Mouse (Mus musculus) left cerebral cortex, postnatal 36 days (tissue): ENCODE data around the gene Alas2. TPM values are rescaled to one million over a fixed set of nuclear protein-coding genes. Genes with fewer than 3 reads are reported as not detected.

Experiments used
- DNase-seq, 2 experiments: peaks; one replicate each; pipeline ENCODE4 v3.0.0; 2021 to 2022; ENCODE audit warnings: low spot score in 2 of 2, mixed read lengths in 1 of 2
- intact Hi-C: fragments of 180-260 bp; cut with DNase I; formaldehyde crosslinking; loops from one replicate; pipeline ENCODE4 v1.15.1; 2025
- total RNA-seq, 2 experiments: library from RNA; stranded (reverse); gene quantifications; 2 replicates each; pipeline ENCODE4 v1.2.3; 2021

Gene Alas2
- total RNA-seq = 1 to 10 TPM; 5.2 to 6.5 TPM

DNA sequence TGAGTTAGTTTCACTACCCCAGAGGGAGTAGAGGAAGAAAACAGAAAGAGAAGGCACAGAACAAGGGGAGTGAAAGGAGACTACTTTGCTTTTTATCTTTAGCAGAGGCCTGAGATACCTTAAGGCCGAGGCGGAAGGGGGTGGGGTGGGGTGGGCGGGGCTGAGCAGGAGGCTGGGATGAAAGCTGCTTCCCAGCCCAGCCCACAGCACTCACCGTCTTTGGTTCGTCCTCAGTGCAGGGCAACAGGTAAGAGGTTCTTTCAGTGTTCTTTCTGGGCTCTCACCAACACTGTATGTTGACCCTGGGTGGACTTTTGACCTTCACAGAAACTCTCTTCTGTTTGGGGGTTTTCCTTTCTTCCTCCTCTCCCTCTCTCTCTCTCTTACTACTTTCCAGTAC is at the start of gene Alas2:
TSS of gene Alas2 (plus strand) at position 137 of the 400 bp plus-strand sequence.
- DNase-seq = no peak
- intact Hi-C loops = no loop called here

DNA sequence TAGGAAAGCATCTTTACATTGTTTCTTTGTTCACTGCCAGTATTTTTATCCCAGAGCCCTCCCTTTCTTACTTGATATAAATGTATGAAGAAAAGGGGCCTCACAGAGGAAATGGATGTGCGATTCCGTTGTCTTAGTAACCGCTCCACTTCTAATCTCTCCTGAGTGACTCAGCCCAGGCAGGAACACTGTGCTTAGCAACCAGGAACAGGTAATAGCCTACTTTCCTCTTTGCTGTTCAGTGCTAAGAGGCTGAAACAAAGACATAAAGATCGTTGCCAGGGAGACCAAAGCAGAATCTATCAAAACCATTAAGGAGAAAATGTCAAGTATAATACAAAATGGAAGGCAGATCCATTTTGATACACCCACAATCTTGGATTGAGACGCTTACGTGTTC is 38.5 kb upstream of the Alas2 start:
- DNase-seq = no peak

DNA sequence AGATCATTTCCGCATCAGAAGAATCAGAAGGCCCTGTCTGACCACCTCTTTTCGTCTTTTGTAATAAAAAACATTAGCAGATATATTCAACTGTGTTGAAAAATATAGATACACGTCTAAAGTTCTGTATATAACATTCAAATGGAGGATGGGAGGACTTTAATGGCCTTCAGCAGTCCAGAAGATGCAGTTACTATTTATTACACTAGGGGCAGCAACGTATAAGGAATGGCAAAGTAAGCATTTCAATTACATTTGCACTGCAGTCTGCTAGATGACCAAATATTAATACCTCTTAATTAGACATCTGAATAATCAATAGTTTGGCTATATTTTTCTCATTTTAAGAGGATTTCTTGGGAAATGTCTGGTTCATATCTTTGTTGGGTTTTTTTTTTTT is 36.5 kb upstream of the Alas2 start:
- intact Hi-C loops = loop anchor here (10.0 kb wide), 1 partner anchor 144 kb away; the partner anchor contains the start of gene Tro
- no peak for DNase-seq

More for the DNA sequence above, 38.5 kb upstream of the Alas2 start:
- intact Hi-C loops = no loop called here

DNA sequence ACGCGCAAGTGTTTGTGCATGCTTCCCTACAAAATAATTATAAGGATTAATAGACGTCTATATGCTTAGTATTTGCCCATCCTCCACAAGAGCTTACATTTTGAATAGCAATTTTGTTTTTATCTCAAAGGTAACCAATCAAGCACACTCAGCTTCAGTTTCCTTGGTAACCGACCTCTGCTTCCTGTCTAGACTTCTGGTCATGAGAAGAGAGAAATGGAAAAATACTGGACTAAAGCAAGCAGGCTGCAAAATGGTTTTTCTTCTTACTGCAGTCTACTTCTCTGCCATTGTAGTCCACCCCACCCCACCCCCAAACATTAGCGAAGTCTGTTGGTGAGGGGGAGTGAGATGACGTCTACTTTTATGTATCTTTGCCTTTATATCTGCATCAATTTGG is 35.9 kb upstream of the Alas2 start:
- intact Hi-C loops = loop anchor here (10.0 kb wide), 1 partner anchor 144 kb away; the partner anchor contains the start of gene Tro
- no peak for DNase-seq

DNA sequence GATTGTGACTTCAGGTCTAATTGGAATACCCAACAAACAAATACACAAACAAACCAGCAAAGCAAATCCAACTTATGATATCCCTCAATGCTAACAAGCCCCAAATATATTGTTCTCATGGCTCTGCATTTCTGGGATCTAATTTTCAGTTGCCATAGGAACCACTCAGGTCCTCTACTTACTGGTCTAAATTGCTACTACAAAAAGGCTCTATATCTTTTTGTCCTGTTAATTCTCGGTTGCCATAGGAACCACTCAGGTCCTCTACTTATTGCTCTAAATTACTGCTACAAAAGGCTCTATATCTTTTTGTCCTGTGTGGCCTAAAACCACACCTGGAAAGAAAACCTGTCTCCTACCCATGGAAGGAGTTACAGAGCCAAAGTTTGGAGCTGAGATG is 33.0 kb upstream of the Alas2 start:
- intact Hi-C loops = loop anchor here (10.0 kb wide), 1 partner anchor 141 kb away; the partner anchor contains the start of gene Tro
- no peak for DNase-seq

DNA sequence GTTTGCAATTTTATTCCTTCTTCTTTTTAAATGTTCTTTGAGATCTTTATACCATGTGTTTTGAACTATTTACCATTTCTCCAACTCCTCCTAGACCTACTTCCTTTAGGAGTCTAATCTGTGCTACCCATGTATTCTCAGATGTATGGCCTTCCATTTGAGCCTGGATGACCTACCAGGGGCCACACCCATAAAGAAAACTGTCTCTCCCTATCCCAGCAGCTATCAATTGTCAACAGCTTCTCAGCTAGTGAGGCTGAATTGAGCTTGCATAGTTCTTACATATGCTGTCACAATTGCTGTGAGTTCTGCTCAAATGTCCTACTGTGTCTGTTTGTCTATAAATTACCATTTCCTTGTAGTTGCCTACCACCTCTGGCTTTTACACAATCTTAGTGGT is 31.2 kb upstream of the Alas2 start:
- DNase-seq = no peak
- intact Hi-C loops = loop anchor here (10.0 kb wide), 1 partner anchor 139 kb away; the partner anchor contains the start of gene Tro

DNA sequence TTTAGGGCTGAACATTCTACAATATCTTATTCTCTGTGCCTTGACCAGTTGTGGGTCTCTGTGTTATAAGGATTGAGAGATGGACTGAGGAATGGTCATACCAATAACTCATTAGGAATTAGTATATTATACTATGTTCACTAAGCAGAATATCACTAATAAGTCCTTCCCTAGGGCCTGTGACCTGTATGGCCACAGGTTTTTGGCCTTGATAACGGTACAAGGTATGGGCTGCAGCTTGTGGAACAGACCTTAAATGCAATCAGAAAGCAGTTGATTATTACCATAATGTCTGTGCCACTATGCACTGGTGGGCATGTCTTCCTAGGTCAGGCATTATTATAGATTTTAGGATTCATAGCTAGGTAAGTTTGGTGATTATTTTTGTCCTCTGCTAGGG is 30.7 kb upstream of the Alas2 start:
- no peak for DNase-seq
- intact Hi-C loops = loop anchor here (10.0 kb wide), 1 partner anchor 138 kb away; the partner anchor contains the start of gene Tro

DNA sequence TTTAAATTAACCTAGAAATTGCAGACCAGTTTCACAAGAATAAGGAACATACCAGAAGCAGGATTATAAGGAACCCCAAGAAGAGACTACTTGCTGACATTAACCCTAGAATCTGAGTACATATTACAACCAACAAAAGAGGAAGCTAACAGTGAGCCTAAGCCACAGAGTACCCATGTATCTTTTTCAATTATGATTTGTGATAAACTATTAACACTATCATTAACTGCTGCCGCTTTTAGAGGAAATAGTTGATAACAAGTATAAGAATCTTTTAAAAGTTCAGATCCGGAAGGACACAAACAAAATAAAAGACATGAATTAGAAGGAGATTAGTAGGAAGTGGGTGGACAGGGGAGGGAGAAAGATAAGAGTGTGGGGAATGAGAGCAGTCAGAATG is 7.1 kb upstream of the Alas2 start:
- intact Hi-C loops = no loop called here
- no peak for DNase-seq

DNA sequence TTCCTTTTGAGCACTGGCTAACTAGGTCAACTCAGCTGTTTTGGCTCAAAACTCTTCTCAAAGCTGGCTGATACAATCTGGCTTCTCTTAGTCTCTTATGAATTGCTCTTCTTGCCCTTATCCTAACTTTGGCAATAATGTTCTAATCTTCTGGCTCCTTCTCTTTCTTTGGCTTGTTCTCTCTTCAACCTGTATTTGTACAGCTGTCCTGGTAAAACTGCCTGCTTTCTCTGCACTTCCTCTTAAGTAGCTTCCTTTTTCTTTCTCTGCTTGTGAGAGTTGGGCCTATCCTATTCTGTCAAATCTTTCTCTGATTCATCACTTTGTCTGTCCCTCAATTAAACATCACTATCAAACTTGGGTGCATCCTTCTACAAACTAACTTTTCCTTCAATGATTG is 5.5 kb upstream of the Alas2 start:
- DNase-seq = no peak
- intact Hi-C loops = no loop called here

DNA sequence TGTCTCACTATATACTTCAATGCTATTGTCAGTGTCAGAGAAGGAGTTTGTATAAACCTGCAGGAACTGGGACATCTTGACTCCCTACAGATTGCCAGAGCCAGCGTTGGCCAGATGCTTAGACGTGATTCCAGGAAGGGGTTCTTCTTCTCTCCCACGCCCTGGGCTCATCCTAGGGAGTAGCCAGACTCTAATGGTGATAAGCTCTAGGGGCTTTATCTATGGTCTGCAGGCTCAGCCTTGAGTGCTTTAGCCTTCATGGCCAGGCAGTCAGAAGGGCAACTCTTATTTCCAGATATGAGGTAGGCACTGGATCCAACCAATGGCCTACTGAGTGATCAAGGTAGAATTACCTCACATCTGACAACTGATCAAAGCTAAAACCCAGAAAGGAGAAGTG is 2.5 kb downstream of the Alas2 start:
- DNase-seq = no peak
- intact Hi-C loops = no loop called here

DNA sequence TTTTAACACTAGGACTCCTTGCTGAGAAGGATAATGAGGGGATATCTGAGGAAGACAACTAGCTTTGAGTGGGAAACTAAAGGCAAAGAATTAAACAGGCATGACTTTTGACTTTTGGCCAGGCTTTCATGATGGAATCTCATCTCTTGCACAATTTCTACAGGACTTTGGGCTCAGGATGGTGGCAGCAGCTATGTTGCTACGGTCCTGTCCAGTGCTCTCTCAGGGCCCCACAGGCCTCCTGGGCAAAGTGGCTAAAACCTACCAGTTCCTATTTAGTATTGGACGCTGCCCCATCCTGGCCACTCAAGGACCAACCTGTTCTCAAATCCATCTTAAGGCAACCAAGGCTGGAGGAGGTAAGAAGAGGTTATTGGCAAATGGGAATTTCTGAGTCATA is 4.8 kb downstream of the Alas2 start:
- intact Hi-C loops = no loop called here
- no peak for DNase-seq

DNA sequence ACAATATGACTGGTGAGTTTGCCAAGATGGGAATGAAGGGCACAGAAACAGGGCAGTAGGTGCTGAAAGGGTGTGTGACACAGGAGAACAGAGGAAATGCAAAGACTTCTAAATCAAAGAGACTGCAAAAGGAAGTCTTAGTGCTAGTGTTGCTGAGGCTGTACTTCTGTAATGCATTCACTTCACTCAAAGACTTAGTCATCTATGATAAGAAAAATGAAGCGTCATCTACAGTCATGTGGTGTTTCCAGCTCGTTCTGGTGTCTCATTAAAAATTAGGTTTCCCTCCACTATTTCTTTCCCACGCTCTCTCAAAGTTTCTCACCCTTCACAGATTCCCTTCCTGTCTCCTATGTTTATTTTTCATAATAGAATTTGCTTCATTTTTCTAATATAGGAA is 6.9 kb downstream of the Alas2 start:
- no peak for DNase-seq
- intact Hi-C loops = no loop called here

DNA sequence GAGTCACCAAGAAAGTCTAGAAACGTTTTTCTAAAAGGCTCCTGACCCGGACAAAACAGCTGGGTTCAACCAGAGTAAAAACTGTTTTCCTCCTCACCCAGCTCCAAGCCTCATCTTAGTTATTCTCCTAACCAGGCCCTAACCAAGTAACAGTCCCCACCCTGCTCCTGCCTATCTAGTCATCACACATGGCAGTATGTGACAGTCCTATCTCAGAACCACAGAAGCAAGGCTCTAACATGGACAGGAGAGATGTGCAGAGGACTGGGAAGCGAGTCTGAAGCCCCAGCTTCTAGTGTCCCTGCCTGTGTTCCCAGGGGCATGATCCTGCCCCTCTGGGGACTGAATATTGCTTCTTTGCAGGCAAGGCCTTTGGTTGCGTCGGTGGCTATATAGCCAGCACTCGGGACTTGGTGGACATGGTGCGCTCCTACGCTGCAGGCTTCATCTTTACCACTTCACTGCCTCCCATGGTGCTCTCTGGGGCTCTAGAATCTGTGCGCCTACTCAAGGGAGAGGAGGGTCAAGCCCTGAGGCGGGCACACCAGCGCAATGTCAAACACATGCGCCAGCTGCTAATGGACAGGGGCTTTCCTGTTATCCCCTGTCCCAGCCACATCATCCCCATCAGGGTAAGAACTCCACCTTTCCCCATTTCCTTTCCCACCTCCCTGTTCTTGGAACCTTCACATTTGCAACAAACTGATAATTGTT is 17.6 kb downstream of the Alas2 start:
- no peak for DNase-seq
- intact Hi-C loops = no loop called here

DNA sequence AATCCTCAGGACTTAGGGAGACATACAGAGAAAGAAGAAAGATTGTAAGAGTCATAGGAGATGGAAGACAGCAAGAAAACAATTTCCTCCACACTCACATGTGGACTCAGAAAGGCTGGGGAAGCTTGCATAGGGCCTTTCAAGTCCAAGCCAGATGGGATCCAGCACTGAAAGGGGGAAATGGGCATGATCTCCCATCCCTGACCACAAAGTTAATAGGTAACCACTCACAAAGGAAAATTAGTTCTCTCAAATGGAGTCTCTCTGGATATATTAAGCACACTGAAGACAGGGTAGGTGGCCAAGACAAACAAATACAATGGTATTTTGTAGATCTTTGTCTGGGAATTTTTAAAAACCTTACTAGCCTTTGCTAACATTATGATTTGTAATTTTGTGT is 34.7 kb downstream of the Alas2 start:
- DNase-seq = no peak
- intact Hi-C loops = no loop called here

DNA sequence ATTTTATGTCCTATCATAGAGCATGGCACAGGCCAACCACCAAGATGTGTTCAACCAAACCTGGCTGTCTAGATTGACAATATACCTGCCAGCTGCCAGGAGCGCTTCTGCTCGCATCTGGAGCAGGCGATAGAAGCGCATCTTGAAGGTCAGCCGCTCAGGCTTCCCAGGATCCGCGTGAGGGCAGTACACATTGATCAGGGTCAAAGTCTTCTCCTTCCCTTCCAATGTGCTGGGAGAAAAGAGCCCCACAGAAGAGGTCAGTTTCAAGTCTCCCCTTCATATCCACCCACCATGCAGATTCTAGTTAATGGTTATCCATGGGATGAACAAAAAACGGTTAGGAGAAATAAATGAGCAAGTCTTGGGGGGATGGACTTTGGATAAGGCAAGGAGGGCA is 37.9 kb downstream of the Alas2 start:
- intact Hi-C loops = loop anchor here (5.0 kb wide), 1 partner anchor 72 kb away; the partner anchor contains the start of gene Tro
- no peak for DNase-seq

DNA sequence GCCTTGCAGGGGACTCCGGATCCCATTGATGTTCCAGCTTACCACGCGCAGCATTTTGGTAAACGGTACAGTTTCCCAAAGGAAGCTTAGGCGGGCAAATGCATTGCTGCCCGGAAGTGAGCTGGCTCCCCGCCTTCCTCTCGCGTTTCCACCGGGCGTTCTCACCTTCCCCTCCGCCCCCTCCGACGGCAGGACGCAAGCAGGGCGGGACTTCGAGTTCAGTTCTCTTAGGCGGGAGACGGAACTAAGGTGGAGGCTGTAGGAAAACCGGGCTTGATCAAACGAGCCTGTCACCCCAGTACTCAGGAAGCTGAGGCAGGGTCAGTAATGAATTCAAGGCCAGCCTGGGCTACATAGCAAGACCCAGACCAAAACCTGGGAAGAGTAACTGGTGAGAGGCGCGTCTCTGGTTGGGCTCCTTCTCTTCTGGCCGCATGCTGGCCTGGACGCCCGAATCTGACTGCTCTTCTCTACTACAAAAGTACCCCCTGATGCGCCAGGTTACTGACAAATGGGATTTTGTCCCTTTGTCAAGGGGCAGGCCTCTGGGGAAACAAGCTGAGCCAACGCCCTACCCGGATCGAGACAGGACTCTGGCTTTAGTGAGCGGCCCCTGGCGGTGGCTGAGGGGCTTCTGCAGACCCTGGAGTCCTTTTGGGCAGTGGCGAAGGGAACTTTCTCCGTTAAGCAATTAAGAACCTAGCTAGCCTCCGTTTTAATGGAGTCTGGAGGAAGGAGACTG is 41.0 kb downstream of the Alas2 start, which contains the start of gene Pfkfb1:
TSS of gene Pfkfb1 (plus strand) at position 207 of the 742 bp plus-strand sequence.
- intact Hi-C loops = loop anchor here (5.0 kb wide), 1 partner anchor 69 kb away; the partner anchor contains the start of gene Tro
- peak; percentile 71 to 73 for DNase-seq

DNA sequence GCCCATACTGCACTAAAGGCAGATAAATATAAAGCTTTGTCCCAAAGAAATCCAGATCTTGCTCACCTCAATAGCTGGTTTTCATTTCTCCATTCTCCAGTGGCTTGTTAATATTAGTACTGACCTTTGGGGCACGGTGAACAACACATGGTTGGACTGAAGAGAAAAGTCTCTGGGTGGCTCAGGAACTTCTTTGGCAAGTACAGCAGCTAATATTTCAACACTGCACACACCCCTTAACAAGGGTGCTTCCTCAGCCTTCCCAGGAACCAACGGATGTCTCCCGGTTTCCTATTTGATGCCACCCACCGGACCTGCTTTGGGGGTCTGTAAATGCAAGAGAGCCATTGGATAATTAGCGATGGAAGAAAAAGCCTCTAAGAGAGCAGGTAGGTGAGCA is 42.5 kb downstream of the Alas2 start, which contains the start of gene Apex2:
TSS of gene Apex2 (minus strand) at position 173 of the 400 bp plus-strand sequence.
- DNase-seq = no peak
- intact Hi-C loops = loop anchor here (5.0 kb wide), 1 partner anchor 68 kb away; the partner anchor contains the start of gene Tro

DNA sequence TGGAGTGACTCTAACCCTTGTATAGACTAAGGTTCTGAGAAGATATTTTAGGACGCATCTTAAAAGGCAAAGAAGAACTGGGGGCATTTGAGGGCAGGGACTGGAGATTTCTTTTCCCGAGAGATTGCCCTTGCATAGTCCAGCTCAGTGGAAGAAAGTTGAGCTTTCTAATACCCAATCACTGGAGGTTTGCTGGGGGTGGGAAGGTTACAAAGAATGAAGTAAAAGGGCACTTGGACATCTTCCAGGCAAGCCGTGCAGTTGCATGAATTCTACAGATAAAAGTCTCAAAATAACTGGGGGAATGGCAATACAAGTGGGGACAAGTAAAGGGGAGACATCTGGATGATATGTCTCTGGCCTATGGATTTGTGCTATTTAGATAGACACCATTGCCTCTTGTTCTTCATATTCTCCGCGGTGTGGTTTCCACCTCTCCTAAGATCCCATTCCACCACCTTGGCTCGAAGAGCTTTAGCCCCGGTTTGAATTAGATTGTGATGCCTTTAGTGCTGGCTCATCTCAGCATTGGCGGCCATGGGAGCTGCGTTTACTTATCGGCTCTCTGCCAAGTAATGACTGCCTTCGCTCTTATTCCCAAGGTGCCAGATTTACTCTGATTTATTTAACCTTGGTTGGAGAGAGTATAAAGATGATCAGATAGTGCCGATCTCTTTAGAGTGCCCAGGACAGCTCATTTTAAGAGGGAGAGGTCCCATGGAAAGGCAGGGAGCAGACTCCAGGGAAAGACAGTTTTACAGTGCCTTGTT is 46.3 kb downstream of the Alas2 start:
- intact Hi-C loops = no loop called here
- DNase-seq = no peak

DNA sequence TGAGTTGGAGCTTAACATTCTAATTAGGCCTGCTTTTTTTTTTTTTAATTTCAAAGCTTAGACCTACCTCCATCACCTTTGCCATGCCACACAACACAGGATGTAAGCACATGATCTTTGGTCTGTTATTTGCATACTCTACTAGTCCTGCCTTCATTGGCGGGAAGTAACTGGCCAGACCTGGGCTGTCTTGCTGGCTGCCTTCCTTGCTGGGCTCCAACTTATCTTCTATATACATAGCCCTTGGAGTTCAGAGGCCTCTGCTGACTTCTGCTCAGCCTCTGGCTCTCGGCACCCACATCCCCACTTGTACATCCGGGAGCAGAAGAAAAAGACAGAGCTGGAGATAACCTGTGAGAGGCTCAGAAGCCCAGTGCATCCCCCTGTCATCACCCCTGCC is 47.0 kb downstream of the Alas2 start:
- intact Hi-C loops = no loop called here
- no peak for DNase-seq
